Mouse (Mus musculus) embryonic facial prominence, embryonic 13.5 days (tissue): ENCODE results near the gene Odaph. TPM values are rescaled to one million over a fixed set of nuclear protein-coding genes. Genes with fewer than 3 reads are reported as not detected.

Experiments used
- ATAC-seq: fragments of 200-750 bp; cut with Nextera tagmentation; 2 replicates; pipeline ENCODE4 v1.8.0; 2017; ENCODE audit warnings: low read depth; ENCODE audit not compliant: insufficient number of reproducible peaks, insufficient read depth, low FRiP score, low TSS enrichment
- H3K27ac ChIP-seq: fragments of 300-500 bp; sonication (generic); 2 replicates; pipeline ENCODE4 v1.5.1; 2015; ENCODE audit warnings: moderate library complexity, mild to moderate bottlenecking, inconsistent platforms
- H3K27me3 ChIP-seq: fragments of 300-500 bp; sonication (generic); 2 replicates; pipeline ENCODE4 v1.6.1; 2015; ENCODE audit warnings: mild to moderate bottlenecking, inconsistent platforms
- H3K36me3 ChIP-seq: fragments of 300-500 bp; sonication (generic); 2 replicates; pipeline ENCODE4 v1.6.1; 2015; ENCODE audit warnings: mild to moderate bottlenecking, inconsistent platforms
- H3K4me1 ChIP-seq: fragments of 300-500 bp; sonication (generic); 2 replicates; pipeline ENCODE4 v1.6.1; 2015; ENCODE audit warnings: inconsistent platforms
- H3K4me2 ChIP-seq: fragments of 300-500 bp; sonication (generic); 2 replicates; pipeline ENCODE4 v1.6.1; 2015; ENCODE audit warnings: moderate library complexity, mild to moderate bottlenecking, inconsistent platforms
- H3K4me3 ChIP-seq: fragments of 300-500 bp; sonication (generic); 2 replicates; pipeline ENCODE4 v1.5.1; 2015; ENCODE audit warnings: mild to moderate bottlenecking, inconsistent platforms
- H3K9ac ChIP-seq: fragments of 300-500 bp; sonication (generic); 2 replicates; pipeline ENCODE4 v1.6.1; 2015; ENCODE audit warnings: mild to moderate bottlenecking, inconsistent platforms
- H3K9me3 ChIP-seq: fragments of 300-500 bp; sonication (generic); 2 replicates; pipeline ENCODE4 v1.6.1; 2016; ENCODE audit warnings: inconsistent platforms
- WGBS: fragments of 180-500 bp; shearing (Covaris S2); methylation state at CpG from one replicate; pipeline ENCODE4 v1.1.7; 2015; ENCODE audit warnings: mixed read lengths; 5-methylcytosine and 5-hydroxymethylcytosine counted together
- polyA plus RNA-seq: library from polyadenylated mRNA; unstranded; fragments of >200 nt; fragmentation: Nextera tagmentation; extraction: Ambion mirVana; gene quantifications from 2 replicates; pipeline ENCODE4 v1.2.1, GENCODE M21; 2015

The Odaph gene
- polyA plus RNA-seq, 1 experiment from 2014 or later: not detected

- peak within 1 kb of the TSS; percentile 60 for H3K4me2 ChIP-seq
- H3K36me3 ChIP-seq: peaks cover 3% of the 10 kb centered on the region; the same call in 1 of the 2 replicates
- H3K27ac ChIP-seq: peak within 1 kb of the TSS; percentile 98
- H3K9ac ChIP-seq: peak within 1 kb of the TSS; percentile 84
- H3K27me3 ChIP-seq: no peaks in the 10 kb centered on the region
- peak within 1 kb of the TSS; percentile 73 for H3K4me3 ChIP-seq
- peaks cover 23% of the 10 kb centered on the region for H3K4me1 ChIP-seq
- ATAC-seq: peak; percentile 97
- H3K9me3 ChIP-seq: no peaks in the 10 kb centered on the region
- WGBS: under 1% methylated on average over 65 of the region's 65 CpGs
Observed at GRCm38 (mm10) chr5:91962639-91963440, 24.4 kb upstream of the Odaph start, which contains the start of gene Rchy1. TSS of gene Rchy1 (minus strand) at chr5:91963068.

- no peaks in the 10 kb centered on the region for H3K9me3 ChIP-seq
- no peak for ATAC-seq
- H3K4me1 ChIP-seq: no peaks in the 10 kb centered on the region
- H3K4me2 ChIP-seq: no peak overlapping the region
- H3K27ac ChIP-seq: no peak overlapping the region
- whole genome bisulfite sequencing: 83% methylated on average over 3 of the region's 3 CpGs
- H3K4me3 ChIP-seq: no peak overlapping the region
- H3K36me3 ChIP-seq: peaks cover 4% of the 10 kb centered on the region; the same call in 1 of the 2 replicates
- no peak overlapping the region for H3K9ac ChIP-seq
- no peaks in the 10 kb centered on the region for H3K27me3 ChIP-seq
Observed at GRCm38 (mm10) chr5:91972046-91972445, 15.2 kb upstream of the Odaph start.

- Histone ChIP-seq H3K4me2 (no peak overlapping the region), H3K4me1 (no peaks in the 10 kb centered on the region), H3K27me3 (no peaks in the 10 kb centered on the region), H3K4me3 (no peak overlapping the region), H3K9me3 (no peaks in the 10 kb centered on the region), H3K9ac (no peak overlapping the region), H3K27ac (no peak overlapping the region), H3K36me3 (peaks cover 4% of the 10 kb centered on the region; the same call in 1 of the 2 replicates)
- WGBS: 89% methylated on average over 7 of the region's 7 CpGs
- no peak for ATAC-seq
Observed at GRCm38 (mm10) chr5:91974002-91974401, 13.3 kb upstream of the Odaph start.

- Histone ChIP-seq H3K4me1 (no peaks in the 10 kb centered on the region), H3K27me3 (no peaks in the 10 kb centered on the region), H3K4me3 (no peak overlapping the region), H3K9ac (no peak overlapping the region), H3K36me3 (no peaks in the 10 kb centered on the region), H3K4me2 (no peak overlapping the region), H3K27ac (no peak overlapping the region), H3K9me3 (no peaks in the 10 kb centered on the region)
- WGBS: 90% methylated on average over 9 of the region's 9 CpGs
- ATAC-seq: no peak
Observed at GRCm38 (mm10) chr5:91975758-91976157, 11.5 kb upstream of the Odaph start.

- Histone ChIP-seq H3K4me3 (no peak overlapping the region), H3K36me3 (no peaks in the 10 kb centered on the region), H3K4me1 (no peaks in the 10 kb centered on the region), H3K9ac (no peak overlapping the region), H3K27me3 (no peaks in the 10 kb centered on the region), H3K9me3 (no peaks in the 10 kb centered on the region), H3K4me2 (no peak overlapping the region), H3K27ac (no peak overlapping the region)
- ATAC-seq: no peak
- 67% methylated on average over 10 of the region's 10 CpGs for WGBS
Observed at GRCm38 (mm10) chr5:91976566-91977396, 10.5 kb upstream of the Odaph start.

- H3K27ac ChIP-seq: no peak overlapping the region
- no peak for ATAC-seq
- H3K9me3 ChIP-seq: no peaks in the 10 kb centered on the region
- no peak overlapping the region for H3K4me3 ChIP-seq
- H3K4me2 ChIP-seq: no peak overlapping the region
- H3K9ac ChIP-seq: no peak overlapping the region
- no peaks in the 10 kb centered on the region for H3K36me3 ChIP-seq
- no peaks in the 10 kb centered on the region for H3K4me1 ChIP-seq
- H3K27me3 ChIP-seq: no peaks in the 10 kb centered on the region
- 82% methylated on average over 2 of the region's 2 CpGs for WGBS
Observed at GRCm38 (mm10) chr5:91977397-91977770, 9.9 kb upstream of the Odaph start.

- H3K27me3 ChIP-seq: no peaks in the 10 kb centered on the region
- H3K4me1 ChIP-seq: no peaks in the 10 kb centered on the region
- 92% methylated on average over 11 of the region's 11 CpGs for WGBS
- H3K4me2 ChIP-seq: no peak overlapping the region
- no peaks in the 10 kb centered on the region for H3K36me3 ChIP-seq
- H3K9me3 ChIP-seq: no peaks in the 10 kb centered on the region
- ATAC-seq: no peak
- no peak overlapping the region for H3K27ac ChIP-seq
- no peak overlapping the region for H3K9ac ChIP-seq
- H3K4me3 ChIP-seq: no peak overlapping the region
Observed at GRCm38 (mm10) chr5:91981176-91981840, 6.0 kb upstream of the Odaph start.

GRCm38 (mm10) chr5:91983490-91983889 is 3.8 kb upstream of the Odaph start:
- no peaks in the 10 kb centered on the region for H3K9me3 ChIP-seq
- no peaks in the 10 kb centered on the region for H3K27me3 ChIP-seq
- no peaks in the 10 kb centered on the region for H3K4me1 ChIP-seq
- no peak for ATAC-seq
- no peak overlapping the region for H3K4me3 ChIP-seq
- H3K27ac ChIP-seq: no peak overlapping the region
- no peaks in the 10 kb centered on the region for H3K36me3 ChIP-seq
- 62% methylated on average over 2 of the region's 2 CpGs for WGBS
- H3K9ac ChIP-seq: no peak overlapping the region
- H3K4me2 ChIP-seq: no peak overlapping the region

GRCm38 (mm10) chr5:91985721-91986120 is 1.6 kb upstream of the Odaph start:
- 52% methylated on average over 2 of the region's 2 CpGs for WGBS
- no peaks in the 10 kb centered on the region for H3K9me3 ChIP-seq
- ATAC-seq: no peak
- H3K27ac ChIP-seq: no peak overlapping the region
- H3K4me3 ChIP-seq: no peak overlapping the region
- H3K36me3 ChIP-seq: no peaks in the 10 kb centered on the region
- H3K27me3 ChIP-seq: no peaks in the 10 kb centered on the region
- no peak overlapping the region for H3K9ac ChIP-seq
- H3K4me1 ChIP-seq: no peaks in the 10 kb centered on the region
- H3K4me2 ChIP-seq: no peak overlapping the region

- Histone ChIP-seq H3K27ac (no peak overlapping the region), H3K9me3 (no peaks in the 10 kb centered on the region), H3K36me3 (no peaks in the 10 kb centered on the region), H3K4me3 (no peak overlapping the region), H3K9ac (no peak overlapping the region), H3K4me2 (no peak overlapping the region), H3K27me3 (no peaks in the 10 kb centered on the region), H3K4me1 (no peaks in the 10 kb centered on the region)
- no peak for ATAC-seq
- 93% methylated on average over 2 of the region's 2 CpGs for WGBS
Observed at GRCm38 (mm10) chr5:91987799-91988198, 524 bp downstream of the Odaph start.

GRCm38 (mm10) chr5:91989261-91989660 is 2.0 kb downstream of the Odaph start:
- Histone ChIP-seq H3K9me3 (no peaks in the 10 kb centered on the region), H3K4me2 (no peak overlapping the region), H3K27ac (no peak overlapping the region), H3K9ac (no peak overlapping the region), H3K27me3 (no peaks in the 10 kb centered on the region), H3K4me3 (no peak overlapping the region), H3K4me1 (no peaks in the 10 kb centered on the region), H3K36me3 (no peaks in the 10 kb centered on the region)
- WGBS: 75% methylated on average over 9 of the region's 9 CpGs
- no peak for ATAC-seq
